Mouse (Mus musculus) small intestine, adult 2 months (tissue): ENCODE data around the gene Bak1.

Experiments used
- CTCF ChIP-seq: fragments of 200-500 bp; IDR thresholded peaks from 2 replicates; pipeline ENCODE4 v1.5.1; 2012; ENCODE audit warnings: low read depth, mild to moderate bottlenecking, control low read depth, inconsistent platforms, low read length, moderate library complexity, mixed read lengths; ENCODE audit not compliant: insufficient replicate concordance, insufficient read length; ENCODE audit errors: extremely low read depth
- POLR2A ChIP-seq: fragments of 200-500 bp; IDR thresholded peaks from 2 replicates; pipeline ENCODE4 v1.6.1; 2012; ENCODE audit warnings: low read depth, mild to moderate bottlenecking, control low read depth, inconsistent platforms, low read length, moderate library complexity

GRCm38 (mm10) chr17:26999996-27000395 is 28.8 kb downstream of the Bak1 start:
- TF ChIP-seq POLR2A = no peak
- no peak for TF ChIP-seq CTCF
